Mouse (Mus musculus) midbrain, embryonic 16.5 days (tissue): ENCODE measurements around the gene Wdr89. TPM values are rescaled to one million over a fixed set of nuclear protein-coding genes. Genes with fewer than 3 reads are reported as not detected.
"Not testable (repeated sequence)": the region's sequence is repeated elsewhere in the genome, so short reads cannot be mapped to it uniquely, and the experiment has no call there.

Experiments
- ATAC-seq: fragments of 200-750 bp; cut with Nextera tagmentation; 2 replicates; pipeline ENCODE4 v1.8.0; 2017; ENCODE audit warnings: moderate TSS enrichment
- H3K27ac ChIP-seq: fragments of 300-500 bp; sonication (generic); 2 replicates; pipeline ENCODE4 v1.5.1; 2014; ENCODE audit warnings: mild to moderate bottlenecking, low read length, mixed read lengths
- H3K27me3 ChIP-seq: fragments of 300-500 bp; sonication (generic); 2 replicates; pipeline ENCODE4 v1.6.1; 2014; ENCODE audit warnings: low read depth, low read length, mixed read lengths; ENCODE audit not compliant: control insufficient read depth, insufficient read depth
- H3K36me3 ChIP-seq: fragments of 300-500 bp; sonication (generic); 2 replicates; pipeline ENCODE4 v1.6.1; 2014; ENCODE audit warnings: mild to moderate bottlenecking, low read length, moderate library complexity, mixed read lengths; ENCODE audit not compliant: control insufficient read depth, insufficient read depth
- H3K4me1 ChIP-seq: fragments of 300-500 bp; sonication (generic); 2 replicates; pipeline ENCODE4 v1.6.1; 2014; ENCODE audit warnings: mild to moderate bottlenecking, low read length, mixed read lengths; ENCODE audit not compliant: control insufficient read depth, insufficient read depth
- H3K4me2 ChIP-seq: fragments of 300-500 bp; sonication (generic); 2 replicates; pipeline ENCODE4 v1.6.1; 2014; ENCODE audit warnings: mild to moderate bottlenecking, low read length, mixed read lengths
- H3K4me3 ChIP-seq: fragments of 300-500 bp; sonication (generic); 2 replicates; pipeline ENCODE4 v1.5.1; 2014; ENCODE audit warnings: low read depth, mild to moderate bottlenecking, low read length, moderate library complexity, mixed read lengths
- H3K9ac ChIP-seq: fragments of 300-500 bp; sonication (generic); 2 replicates; pipeline ENCODE4 v1.6.1; 2014; ENCODE audit warnings: low read depth, low read length, mixed read lengths
- H3K9me3 ChIP-seq: fragments of 300-500 bp; sonication (generic); replicated peaks from 2 replicates; pipeline ENCODE4 v1.6.1; 2014; ENCODE audit warnings: mild to moderate bottlenecking, low read length, mixed read lengths; ENCODE audit not compliant: control insufficient read depth, poor library complexity, severe bottlenecking
- WGBS: fragments of 180-500 bp; shearing (Covaris S2); extraction: QIAGEN DNeasy Blood & Tissue Kit; methylation state at CpG from one replicate; pipeline ENCODE4 v1.1.7; 2014; 5-methylcytosine and 5-hydroxymethylcytosine counted together
- polyA plus RNA-seq: library from polyadenylated mRNA; unstranded; fragments of >200 nt; fragmentation: Nextera tagmentation; extraction: Ambion mirVana; gene quantifications from 2 replicates; pipeline ENCODE4 v1.2.1, GENCODE M21; 2015

Wdr89 gene
- polyA plus RNA-seq, 1 experiment from 2014 or later, result 5.1 TPM

GRCm38 (mm10) chr12:75701173-75702083 lies 32.1 kb upstream of the Wdr89 start:
- peak overlapping the region; percentile 48 for H3K4me2 ChIP-seq
- peak overlapping the region; percentile 13; the same call in 1 of the 2 replicates for H3K4me3 ChIP-seq
- WGBS, result 39% methylated on average over 21 of the region's 21 CpGs
- H3K27me3 ChIP-seq, result no peaks in the 10 kb centered on the region
- H3K4me1 ChIP-seq, result no peaks in the 10 kb centered on the region
- no peak overlapping the region for H3K27ac ChIP-seq
- no peaks in the 10 kb centered on the region for H3K36me3 ChIP-seq
- H3K9me3 ChIP-seq, result no peaks in the 10 kb centered on the region
- H3K9ac ChIP-seq, result peak overlapping the region; percentile 25; the same call in 1 of the 2 replicates
- no peak for ATAC-seq

GRCm38 (mm10) chr12:75698692-75699091 lies 29.4 kb upstream of the Wdr89 start:
- Histone ChIP-seq H3K36me3 (no peaks in the 10 kb centered on the region), H3K4me2 (no peak overlapping the region), H3K4me3 (no peak overlapping the region), H3K9ac (no peak overlapping the region), H3K4me1 (no peaks in the 10 kb centered on the region), H3K27ac (no peak overlapping the region), H3K27me3 (no peaks in the 10 kb centered on the region), H3K9me3 (no peaks in the 10 kb centered on the region)
- ATAC-seq, result no peak
- 98% methylated on average over 3 of the region's 3 CpGs for WGBS

DNA sequence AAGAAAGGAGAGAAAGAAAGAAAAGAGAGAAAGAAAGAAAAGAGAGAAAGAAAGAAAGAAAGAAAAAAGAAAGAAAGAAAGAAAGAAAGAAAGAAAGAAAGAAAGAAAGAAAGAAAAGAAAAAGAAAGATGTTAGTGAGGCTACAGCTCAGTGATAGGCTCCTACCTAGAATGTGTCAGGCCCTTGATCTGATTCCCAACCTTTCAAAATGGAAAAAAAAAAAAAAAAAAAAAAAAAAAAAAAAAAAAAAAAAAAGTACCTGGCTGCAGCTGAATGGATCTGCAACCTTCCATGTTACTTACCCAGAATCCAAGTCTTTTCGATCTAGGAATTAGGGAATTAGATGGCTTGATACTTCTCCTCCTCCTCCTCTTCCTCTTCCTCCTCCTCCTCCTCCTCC lies 26.5 kb upstream of the Wdr89 start:
- 92% methylated on average over 1 of the region's 1 CpGs for WGBS
- not testable (repeated sequence) for H3K27me3 ChIP-seq, H3K36me3 ChIP-seq, H3K4me1 ChIP-seq, H3K9ac ChIP-seq, H3K27ac ChIP-seq, H3K9me3 ChIP-seq, H3K4me3 ChIP-seq, H3K4me2 ChIP-seq, ATAC-seq

DNA sequence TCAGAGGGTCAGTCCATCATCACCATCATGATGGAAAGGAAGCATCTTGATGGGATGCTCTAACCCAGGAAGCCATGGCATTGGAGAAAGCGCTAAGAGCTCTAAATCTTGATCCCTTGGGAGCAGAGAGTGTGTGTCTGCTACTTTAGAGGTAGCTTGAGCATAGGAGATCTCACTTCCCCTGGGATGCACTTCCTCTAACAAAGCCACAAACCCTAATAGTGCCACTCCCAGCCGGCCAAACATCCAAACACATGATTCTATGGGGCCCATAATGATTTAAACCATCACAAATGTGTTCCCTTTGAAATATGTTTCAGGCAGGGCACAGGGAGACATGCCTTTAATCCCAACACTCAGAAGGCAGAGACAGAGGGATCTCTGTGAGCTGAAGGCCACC lies 19.7 kb upstream of the Wdr89 start:
- Histone ChIP-seq H3K36me3 (no peaks in the 10 kb centered on the region), H3K27ac (no peak overlapping the region), H3K4me1 (no peaks in the 10 kb centered on the region), H3K4me3 (no peak overlapping the region), H3K9ac (no peak overlapping the region), H3K27me3 (no peaks in the 10 kb centered on the region), H3K4me2 (no peak overlapping the region), H3K9me3 (no peaks in the 10 kb centered on the region)
- 89% methylated on average over 2 of the region's 2 CpGs for WGBS
- ATAC-seq, result no peak

DNA sequence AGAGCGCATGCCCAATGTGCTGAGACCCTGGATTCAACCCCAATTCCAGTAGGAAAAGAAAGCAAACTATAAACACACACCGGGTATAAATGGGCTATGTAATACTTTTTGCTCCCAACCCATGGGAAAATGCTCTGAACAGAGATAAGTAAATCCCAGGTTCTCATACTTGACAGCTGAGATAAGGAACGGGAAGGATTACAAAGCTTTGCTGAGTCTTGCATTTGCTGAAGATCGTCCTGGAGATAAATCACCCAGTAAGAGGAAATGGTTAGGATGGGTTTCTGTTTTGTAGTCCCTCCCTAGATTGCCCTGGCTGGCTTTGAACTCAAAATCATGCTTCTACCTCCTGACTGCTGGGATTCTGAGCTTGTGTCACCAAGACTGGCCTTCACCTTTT lies 18.0 kb upstream of the Wdr89 start:
- Histone ChIP-seq H3K9ac (no peak overlapping the region), H3K4me2 (no peak overlapping the region), H3K27ac (no peak overlapping the region), H3K4me3 (no peak overlapping the region), H3K27me3 (no peaks in the 10 kb centered on the region), H3K4me1 (no peaks in the 10 kb centered on the region), H3K9me3 (no peaks in the 10 kb centered on the region), H3K36me3 (no peaks in the 10 kb centered on the region)
- no peak for ATAC-seq
- WGBS, result 70% methylated on average over 4 of the region's 4 CpGs

GRCm38 (mm10) chr12:75684026-75684425 lies 14.7 kb upstream of the Wdr89 start:
- WGBS, result 85% methylated on average over 4 of the region's 4 CpGs
- H3K4me2 ChIP-seq, H3K9me3 ChIP-seq, H3K4me3 ChIP-seq, ATAC-seq, H3K9ac ChIP-seq, H3K36me3 ChIP-seq, H3K4me1 ChIP-seq, H3K27me3 ChIP-seq, H3K27ac ChIP-seq: not testable (repeated sequence)

DNA sequence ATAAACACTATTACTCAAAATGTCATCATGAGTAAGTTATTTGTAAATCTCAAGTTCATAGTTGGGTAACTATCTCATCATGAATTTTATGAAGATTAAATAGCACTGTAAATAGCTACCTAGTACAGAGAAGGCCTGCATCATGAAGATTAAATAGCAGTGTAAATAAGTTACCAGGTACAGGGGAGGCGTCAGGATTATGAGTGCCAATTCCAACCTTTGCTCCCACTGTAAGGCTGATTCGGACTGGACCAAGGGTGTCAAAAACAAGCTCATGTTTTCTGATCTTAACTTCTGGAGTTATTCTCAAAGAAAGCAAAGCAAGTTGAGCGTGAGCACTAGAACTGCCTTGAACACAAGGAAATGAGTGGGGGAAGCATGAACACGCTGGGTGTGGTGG lies 14.3 kb upstream of the Wdr89 start:
- Histone ChIP-seq H3K36me3 (no peaks in the 10 kb centered on the region), H3K4me3 (no peak overlapping the region), H3K9ac (no peak overlapping the region), H3K4me2 (no peak overlapping the region), H3K27me3 (no peaks in the 10 kb centered on the region), H3K4me1 (no peaks in the 10 kb centered on the region), H3K27ac (no peak overlapping the region), H3K9me3 (no peaks in the 10 kb centered on the region)
- 94% methylated on average over 4 of the region's 4 CpGs for WGBS
- no peak for ATAC-seq

GRCm38 (mm10) chr12:75682842-75683241 lies 13.5 kb upstream of the Wdr89 start:
- Histone ChIP-seq H3K27me3 (no peaks in the 10 kb centered on the region), H3K9me3 (no peaks in the 10 kb centered on the region), H3K4me1 (no peaks in the 10 kb centered on the region), H3K36me3 (no peaks in the 10 kb centered on the region), H3K27ac (no peak overlapping the region), H3K4me2 (no peak overlapping the region), H3K9ac (no peak overlapping the region), H3K4me3 (no peak overlapping the region)
- ATAC-seq, result no peak
- WGBS, result 85% methylated on average over 2 of the region's 2 CpGs

DNA sequence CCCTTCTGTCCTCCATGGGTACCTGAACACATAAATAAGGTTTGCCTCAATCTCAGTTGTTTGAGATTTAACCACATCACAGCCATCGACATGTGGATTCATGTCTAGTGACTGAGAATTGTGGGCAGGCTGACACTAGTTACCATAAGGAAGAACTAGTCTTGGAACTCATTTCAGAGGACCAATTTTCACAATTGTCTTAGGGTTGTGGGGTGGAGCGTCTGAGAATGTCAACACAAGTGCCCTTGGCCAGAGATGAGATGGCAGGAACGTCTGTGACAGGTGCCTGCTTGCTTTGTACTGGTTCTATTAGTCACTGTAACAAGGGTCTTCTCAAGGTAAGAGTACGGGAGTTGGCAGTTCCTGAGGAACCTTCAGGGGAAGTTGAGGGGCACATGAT lies 11.8 kb upstream of the Wdr89 start:
- H3K4me2 ChIP-seq, result no peak overlapping the region
- H3K4me3 ChIP-seq, result no peak overlapping the region
- no peak overlapping the region for H3K27ac ChIP-seq
- H3K4me1 ChIP-seq, result no peaks in the 10 kb centered on the region
- H3K27me3 ChIP-seq, result no peaks in the 10 kb centered on the region
- H3K36me3 ChIP-seq, result no peaks in the 10 kb centered on the region
- no peak overlapping the region for H3K9ac ChIP-seq
- no peak for ATAC-seq
- WGBS, result 85% methylated on average over 4 of the region's 4 CpGs
- H3K9me3 ChIP-seq, result no peaks in the 10 kb centered on the region
